Mouse (Mus musculus) CH12F3 (cell line): Measurements from ENCODE around the gene Dnajc22.

Experiments
- in situ Hi-C: fragments of 300-500 bp; cut with MboI; formaldehyde crosslinking; loops from 2 replicates; pipeline ENCODE4 v1.14.3; 2020; ENCODE audit warnings: low sequenced_read_pairs

Dnajc22 gene

GRCm38 (mm10) chr15:99085997-99086396 is 7.0 kb upstream of the Dnajc22 start:
- in situ Hi-C loops = no loop called here

- in situ Hi-C loops = no loop called here
Observed at GRCm38 (mm10) chr15:99087253-99088075, 5.5 kb upstream of the Dnajc22 start, which contains the start of gene C1ql4. Gene C1ql4 (minus strand): TSS chr15:99087817.

GRCm38 (mm10) chr15:99088292-99088691 is 4.7 kb upstream of the Dnajc22 start:
- in situ Hi-C loops = no loop called here

GRCm38 (mm10) chr15:99089069-99089468 is 3.9 kb upstream of the Dnajc22 start:
- in situ Hi-C loops = no loop called here

- in situ Hi-C loops = no loop called here
Observed at GRCm38 (mm10) chr15:99093291-99094258, 605 bp downstream of the Dnajc22 start.

GRCm38 (mm10) chr15:99094631-99095270 is 1.8 kb downstream of the Dnajc22 start:
- in situ Hi-C loops = no loop called here

- in situ Hi-C loops = no loop called here
Observed at GRCm38 (mm10) chr15:99095356-99095755, 2.4 kb downstream of the Dnajc22 start.

GRCm38 (mm10) chr15:99096061-99096793 is 3.3 kb downstream of the Dnajc22 start:
- in situ Hi-C loops = no loop called here

GRCm38 (mm10) chr15:99096831-99097500 is 4.0 kb downstream of the Dnajc22 start:
- in situ Hi-C loops = no loop called here

- in situ Hi-C loops = no loop called here
Observed at GRCm38 (mm10) chr15:99097840-99098492, 5.0 kb downstream of the Dnajc22 start.

GRCm38 (mm10) chr15:99098493-99098861 is 5.5 kb downstream of the Dnajc22 start:
- in situ Hi-C loops = no loop called here

GRCm38 (mm10) chr15:99099139-99099556 is 6.2 kb downstream of the Dnajc22 start:
- in situ Hi-C loops = no loop called here

GRCm38 (mm10) chr15:99099984-99100383 is 7.0 kb downstream of the Dnajc22 start:
- in situ Hi-C loops = no loop called here

GRCm38 (mm10) chr15:99105238-99105637 is 12.3 kb downstream of the Dnajc22 start:
- in situ Hi-C loops = no loop called here

GRCm38 (mm10) chr15:99107866-99108265 is 14.9 kb downstream of the Dnajc22 start:
- in situ Hi-C loops = no loop called here

GRCm38 (mm10) chr15:99111139-99111538 is 18.2 kb downstream of the Dnajc22 start:
- in situ Hi-C loops = no loop called here

- in situ Hi-C loops = no loop called here
Observed at GRCm38 (mm10) chr15:99111809-99112208, 18.8 kb downstream of the Dnajc22 start.

- in situ Hi-C loops = no loop called here
Observed at GRCm38 (mm10) chr15:99112843-99113395, 19.9 kb downstream of the Dnajc22 start.

- in situ Hi-C loops = no loop called here
Observed at GRCm38 (mm10) chr15:99113396-99113975, 20.5 kb downstream of the Dnajc22 start.
